Mouse (Mus musculus): ENCODE results near the gene Lmo2. TPM values are rescaled to one million over a fixed set of nuclear protein-coding genes. Genes with fewer than 3 reads are reported as not detected.
A peak's percentile ranks its signal among the peaks of the same experiment; 100 is the strongest.

The Lmo2 gene
- total and polyA plus RNA-seq, 2 experiments, result 3.8 to 4.5 TPM

- H3K79me2 ChIP-seq (ENCODE audit: control insufficient read depth, insufficient read depth, low read length), result no peaks in the 10 kb centered on the region
- H3K27ac ChIP-seq (replicated peaks; ENCODE audit: insufficient read depth, low read depth, low read length), result no peak overlapping the region
- no peaks in the 10 kb centered on the region for H3K4me1 ChIP-seq (ENCODE audit: control insufficient read depth, insufficient read depth, low read length)
- no peak overlapping the region for H3K9ac ChIP-seq (ENCODE audit: low read depth, low read length)
- peaks cover 3% of the 10 kb centered on the region; the same call in 1 of the 2 replicates for H3K27me3 ChIP-seq (ENCODE audit: control insufficient read depth, insufficient read depth, low read length)
- no peak overlapping the region for H3K4me3 ChIP-seq (ENCODE audit: insufficient read depth, low read depth, low read length)
- H3K36me3 ChIP-seq (ENCODE audit: control insufficient read depth, insufficient read depth, low read length), result no peaks in the 10 kb centered on the region
- 94% methylated on average over 6 of the region's 6 CpGs for WGBS
- DNase-seq (ENCODE audit: extremely low read depth, low read depth, low spot score), result no peak
- TF ChIP-seq CTCF (IDR thresholded peaks at IDR 0.05; ENCODE audit: low read depth, low read length), result no peak
- no peak for TF ChIP-seq POLR2A (IDR thresholded peaks at IDR 0.05; ENCODE audit: extremely low read depth, insufficient read depth, low read length)
Observed at GRCm38 (mm10) chr2:103989724-103990123, 31.9 kb downstream of the Lmo2 start.

GRCm38 (mm10) chr2:103991303-103991702 is 33.5 kb downstream of the Lmo2 start:
- H3K36me3 ChIP-seq (ENCODE audit: control insufficient read depth, insufficient read depth, low read length), result no peaks in the 10 kb centered on the region
- no peak overlapping the region for H3K4me3 ChIP-seq (ENCODE audit: insufficient read depth, low read depth, low read length)
- H3K27ac ChIP-seq (replicated peaks; ENCODE audit: insufficient read depth, low read depth, low read length), result no peak overlapping the region
- no peaks in the 10 kb centered on the region for H3K79me2 ChIP-seq (ENCODE audit: control insufficient read depth, insufficient read depth, low read length)
- peaks cover 3% of the 10 kb centered on the region; the same call in 1 of the 2 replicates for H3K27me3 ChIP-seq (ENCODE audit: control insufficient read depth, insufficient read depth, low read length)
- peak; percentile 4; the same call in 1 of the 2 replicates for TF ChIP-seq CTCF (IDR thresholded peaks at IDR 0.05; ENCODE audit: low read depth, low read length)
- TF ChIP-seq POLR2A (IDR thresholded peaks at IDR 0.05; ENCODE audit: extremely low read depth, insufficient read depth, low read length), result no peak
- no peaks in the 10 kb centered on the region for H3K4me1 ChIP-seq (ENCODE audit: control insufficient read depth, insufficient read depth, low read length)
- H3K9ac ChIP-seq (ENCODE audit: low read depth, low read length), result no peak overlapping the region
- DNase-seq (ENCODE audit: extremely low read depth, low read depth, low spot score), result no peak

- H3K4me1 ChIP-seq (ENCODE audit: control insufficient read depth, insufficient read depth, low read length), result no peaks in the 10 kb centered on the region
- TF ChIP-seq CTCF (IDR thresholded peaks at IDR 0.05; ENCODE audit: low read depth, low read length) (no peak), POLR2A (IDR thresholded peaks at IDR 0.05; ENCODE audit: extremely low read depth, insufficient read depth, low read length) (no peak)
- no peak for DNase-seq (ENCODE audit: extremely low read depth, low read depth, low spot score)
- H3K79me2 ChIP-seq (ENCODE audit: control insufficient read depth, insufficient read depth, low read length), result no peaks in the 10 kb centered on the region
- H3K36me3 ChIP-seq (ENCODE audit: control insufficient read depth, insufficient read depth, low read length), result no peaks in the 10 kb centered on the region
- no peak overlapping the region for H3K4me3 ChIP-seq (ENCODE audit: insufficient read depth, low read depth, low read length)
- 83% methylated on average over 9 of the region's 9 CpGs for WGBS
- peaks cover 3% of the 10 kb centered on the region; the same call in 1 of the 2 replicates for H3K27me3 ChIP-seq (ENCODE audit: control insufficient read depth, insufficient read depth, low read length)
- no peak overlapping the region for H3K9ac ChIP-seq (ENCODE audit: low read depth, low read length)
- H3K27ac ChIP-seq (replicated peaks; ENCODE audit: insufficient read depth, low read depth, low read length), result no peak overlapping the region
Observed at GRCm38 (mm10) chr2:103992162-103992561, 34.4 kb downstream of the Lmo2 start.

- H3K36me3 ChIP-seq (ENCODE audit: control insufficient read depth, insufficient read depth, low read length), result no peaks in the 10 kb centered on the region
- no peaks in the 10 kb centered on the region for H3K4me1 ChIP-seq (ENCODE audit: control insufficient read depth, insufficient read depth, low read length)
- H3K79me2 ChIP-seq (ENCODE audit: control insufficient read depth, insufficient read depth, low read length), result no peaks in the 10 kb centered on the region
- TF ChIP-seq POLR2A (IDR thresholded peaks at IDR 0.05; ENCODE audit: extremely low read depth, insufficient read depth, low read length), result no peak
- no peak for TF ChIP-seq CTCF (IDR thresholded peaks at IDR 0.05; ENCODE audit: low read depth, low read length)
- H3K4me3 ChIP-seq (ENCODE audit: insufficient read depth, low read depth, low read length), result no peak overlapping the region
- 63% methylated on average over 17 of the region's 17 CpGs for WGBS
- no peak overlapping the region for H3K27ac ChIP-seq (replicated peaks; ENCODE audit: insufficient read depth, low read depth, low read length)
- H3K9ac ChIP-seq (ENCODE audit: low read depth, low read length), result no peak overlapping the region
- no peak for DNase-seq (ENCODE audit: extremely low read depth, low read depth, low spot score)
- peaks cover 3% of the 10 kb centered on the region; the same call in 1 of the 2 replicates for H3K27me3 ChIP-seq (ENCODE audit: control insufficient read depth, insufficient read depth, low read length)
Observed at GRCm38 (mm10) chr2:103992618-103993332, 35.0 kb downstream of the Lmo2 start.

- Histone ChIP-seq H3K4me3 (ENCODE audit: insufficient read depth, low read depth, low read length) (no peak overlapping the region), H3K9ac (ENCODE audit: low read depth, low read length) (no peak overlapping the region), H3K27me3 (ENCODE audit: control insufficient read depth, insufficient read depth, low read length) (no peaks in the 10 kb centered on the region), H3K79me2 (ENCODE audit: control insufficient read depth, insufficient read depth, low read length) (no peaks in the 10 kb centered on the region), H3K4me1 (ENCODE audit: control insufficient read depth, insufficient read depth, low read length) (no peaks in the 10 kb centered on the region; the same call in 1 of the 2 replicates), H3K36me3 (ENCODE audit: control insufficient read depth, insufficient read depth, low read length) (no peaks in the 10 kb centered on the region), H3K27ac (replicated peaks; ENCODE audit: insufficient read depth, low read depth, low read length) (no peak overlapping the region)
- TF ChIP-seq CTCF (IDR thresholded peaks at IDR 0.05; ENCODE audit: low read depth, low read length) (peak; percentile 34), POLR2A (IDR thresholded peaks at IDR 0.05; ENCODE audit: extremely low read depth, insufficient read depth, low read length) (no peak)
- peak; percentile 53 for DNase-seq (ENCODE audit: extremely low read depth, low read depth, low spot score)
- 41% methylated on average over 2 of the region's 2 CpGs for WGBS
Observed at GRCm38 (mm10) chr2:104001076-104001475, 43.3 kb downstream of the Lmo2 start.

GRCm38 (mm10) chr2:104001861-104002260 is 44.1 kb downstream of the Lmo2 start:
- Histone ChIP-seq H3K27ac (replicated peaks; ENCODE audit: insufficient read depth, low read depth, low read length) (no peak overlapping the region), H3K27me3 (ENCODE audit: control insufficient read depth, insufficient read depth, low read length) (no peaks in the 10 kb centered on the region), H3K36me3 (ENCODE audit: control insufficient read depth, insufficient read depth, low read length) (no peaks in the 10 kb centered on the region), H3K79me2 (ENCODE audit: control insufficient read depth, insufficient read depth, low read length) (no peaks in the 10 kb centered on the region), H3K9ac (ENCODE audit: low read depth, low read length) (no peak overlapping the region), H3K4me1 (ENCODE audit: control insufficient read depth, insufficient read depth, low read length) (no peaks in the 10 kb centered on the region; the same call in 1 of the 2 replicates), H3K4me3 (ENCODE audit: insufficient read depth, low read depth, low read length) (no peak overlapping the region)
- TF ChIP-seq CTCF (IDR thresholded peaks at IDR 0.05; ENCODE audit: low read depth, low read length), result no peak
- TF ChIP-seq POLR2A (IDR thresholded peaks at IDR 0.05; ENCODE audit: extremely low read depth, insufficient read depth, low read length), result no peak
- WGBS, result 68% methylated on average over 4 of the region's 4 CpGs
- DNase-seq (ENCODE audit: extremely low read depth, low read depth, low spot score), result no peak
